Mouse (Mus musculus): ENCODE results near the gene Mmp21.

- TF ChIP-seq POLR2A (IDR thresholded peaks at IDR 0.05; ENCODE audit: borderline replicate concordance, insufficient read depth, low read length) (no peak), CTCF (IDR thresholded peaks at IDR 0.05; ENCODE audit: borderline replicate concordance, insufficient read depth, low read depth, low read length) (no peak)
Observed at GRCm38 (mm10) chr7:133679439-133679838, 422 bp downstream of the Mmp21 start.

Measured in cerebellum, adult 2 months (tissue).